Mouse (Mus musculus): Measurements from ENCODE around the gene Alk. TPM values are rescaled to one million over a fixed set of nuclear protein-coding genes. Genes with fewer than 3 reads are reported as not detected.

Gene Alk
- total and polyA plus RNA-seq, 3 experiments = not detected

DNA sequence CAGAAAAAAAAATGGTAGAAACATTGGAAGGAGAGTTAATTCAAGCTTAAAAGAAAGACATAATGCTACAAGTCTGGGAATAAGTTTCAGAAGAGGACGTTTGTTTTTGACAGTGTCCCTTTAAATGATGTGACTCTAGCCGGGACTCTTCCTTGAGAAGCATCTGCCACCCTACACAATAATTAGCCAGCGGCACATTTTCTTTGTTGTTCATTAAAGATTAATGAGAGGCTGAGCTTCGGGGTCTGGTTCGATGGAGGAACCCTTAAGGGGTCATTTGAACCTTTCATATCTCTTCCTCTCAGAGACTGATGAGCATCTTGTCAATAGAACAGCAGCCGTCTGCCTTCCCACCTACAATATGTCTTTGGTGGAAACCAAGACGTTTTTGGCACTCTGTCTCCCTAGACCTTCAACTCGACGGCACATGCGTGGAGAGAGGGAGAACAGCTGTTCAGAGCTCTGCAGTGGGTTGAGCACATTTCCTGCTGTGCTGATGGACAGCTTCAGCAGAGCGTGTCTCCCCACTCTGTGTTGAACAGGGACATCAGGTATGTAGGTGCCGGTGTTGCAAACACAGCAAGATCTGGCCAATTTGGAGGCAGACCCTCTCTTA lies 528.0 kb downstream of the Alk start:
- Histone ChIP-seq H3K9ac (ENCODE audit: control insufficient read depth, low read depth, low read length, poor library complexity, severe bottlenecking) (no peak overlapping the region), H3K4me3 (ENCODE audit: control insufficient read depth in 1 of 2, insufficient read depth in 1 of 2, low read depth in 2 of 2, low read length in 2 of 2) (no peak overlapping the region)
- no peak for TF ChIP-seq GATA1 (IDR thresholded peaks at IDR 0.05; ENCODE audit: low read depth, low read length)
- no peak for TF ChIP-seq MEF2A (IDR thresholded peaks at IDR 0.05; ENCODE audit: extremely low read depth, insufficient replicate concordance, low read depth, low read length, poor library complexity, severe bottlenecking)
- TF ChIP-seq USF2 (IDR thresholded peaks at IDR 0.05; ENCODE audit: borderline replicate concordance in 1 of 2, insufficient read depth in 1 of 2, low read depth in 1 of 2, low read length in 2 of 2) = no peak
- no peak for TF ChIP-seq CHD1 (IDR thresholded peaks at IDR 0.05; ENCODE audit: low read depth, low read length)
- no peak for TF ChIP-seq POLR2AphosphoS2 (IDR thresholded peaks at IDR 0.05; ENCODE audit: low read length)
- TF ChIP-seq CTCF (IDR thresholded peaks at IDR 0.05 in 2 of 3, conservative IDR thresholded peaks at IDR 0.05 in 1 of 3; ENCODE audit: control insufficient read depth in 1 of 3, insufficient read depth in 1 of 3, low read depth in 2 of 3, low read length in 3 of 3, poor library complexity in 1 of 3, severe bottlenecking in 1 of 3) = no peak
- TF ChIP-seq CHD2 (IDR thresholded peaks at IDR 0.05; ENCODE audit: low read length) = no peak
- no peak for TF ChIP-seq MAZ (IDR thresholded peaks at IDR 0.05; ENCODE audit: low read depth, low read length)
- no peak for TF ChIP-seq TCF12 (IDR thresholded peaks at IDR 0.05; ENCODE audit: low read depth, low read length)
- TF ChIP-seq USF1 (IDR thresholded peaks at IDR 0.05; ENCODE audit: low read depth, low read length) = no peak
- no peak for TF ChIP-seq UBTF (IDR thresholded peaks at IDR 0.05; ENCODE audit: borderline replicate concordance, insufficient read depth, low read depth, low read length)
- no peak for TF ChIP-seq ZMIZ1 (IDR thresholded peaks at IDR 0.05; ENCODE audit: low read depth, low read length)
- no peak for TF ChIP-seq SIN3A (IDR thresholded peaks at IDR 0.05; ENCODE audit: low read length)
- TF ChIP-seq MAFK (IDR thresholded peaks at IDR 0.05; ENCODE audit: borderline replicate concordance, low read depth, low read length) = no peak
- TF ChIP-seq ZNF384 (IDR thresholded peaks at IDR 0.05; ENCODE audit: low read depth, low read length) = no peak
- no peak for TF ChIP-seq ELF1 (IDR thresholded peaks at IDR 0.05; ENCODE audit: low read depth, low read length)
- no peak for TF ChIP-seq ZC3H11A (IDR thresholded peaks at IDR 0.05; ENCODE audit: low read depth, low read length)
- no peak for TF ChIP-seq KAT2A (conservative IDR thresholded peaks at IDR 0.05; ENCODE audit: low read depth, low read length)

GRCm38 (mm10) chr17:72071871-72072270 lies 532.6 kb downstream of the Alk start:
- Histone ChIP-seq H3K4me1 (ENCODE audit: control insufficient read depth in 1 of 2, insufficient read depth in 2 of 2, low read length in 2 of 2) (no peaks in the 10 kb centered on the region), H3K27ac (ENCODE audit: control insufficient read depth, low read depth, low read length) (no peak overlapping the region), H3K27me3 (ENCODE audit: control insufficient read depth in 1 of 2, insufficient read depth in 2 of 2, low read length in 2 of 2) (no peaks in the 10 kb centered on the region)

More for the DNA sequence above, 528.0 kb downstream of the Alk start:
- H3K27me3 ChIP-seq (ENCODE audit: control insufficient read depth in 1 of 2, insufficient read depth in 2 of 2, low read length in 2 of 2) = no peaks in the 10 kb centered on the region
- H3K36me3 ChIP-seq (ENCODE audit: control insufficient read depth in 1 of 2, insufficient read depth in 2 of 2, low read length in 2 of 2) = no peaks in the 10 kb centered on the region
- H3K27ac ChIP-seq (ENCODE audit: control insufficient read depth, low read depth, low read length) = no peak overlapping the region
- no peaks in the 10 kb centered on the region for H3K79me2 ChIP-seq (ENCODE audit: control insufficient read depth, insufficient read depth, low read length, poor library complexity)
- no peak for DNase-seq (ENCODE audit: low read depth, low spot score)
- H3K9me3 ChIP-seq (replicated peaks; ENCODE audit: insufficient read depth, low read length) = no peaks in the 10 kb centered on the region
- H3K4me1 ChIP-seq (ENCODE audit: control insufficient read depth in 1 of 2, insufficient read depth in 2 of 2, low read length in 2 of 2) = no peaks in the 10 kb centered on the region

More at GRCm38 (mm10) chr17:72071871-72072270, 532.6 kb downstream of the Alk start:
- TF ChIP-seq GABPA (IDR thresholded peaks at IDR 0.05; ENCODE audit: low read depth, low read length) = no peak
- Histone ChIP-seq H3K36me3 (ENCODE audit: control insufficient read depth in 1 of 2, insufficient read depth in 2 of 2, low read length in 2 of 2) (no peaks in the 10 kb centered on the region), H3K9ac (ENCODE audit: control insufficient read depth, low read depth, low read length, poor library complexity, severe bottlenecking) (no peak overlapping the region), H3K4me3 (ENCODE audit: control insufficient read depth in 1 of 2, insufficient read depth in 1 of 2, low read depth in 2 of 2, low read length in 2 of 2) (no peak overlapping the region), H3K9me3 (replicated peaks; ENCODE audit: insufficient read depth, low read length) (no peaks in the 10 kb centered on the region), H3K79me2 (ENCODE audit: control insufficient read depth, insufficient read depth, low read length, poor library complexity) (no peaks in the 10 kb centered on the region)
- no peak for DNase-seq (ENCODE audit: low read depth, low spot score)

All from MEL (cell line).